Mouse (Mus musculus): Measurements from ENCODE around the gene Trim69.

DNA sequence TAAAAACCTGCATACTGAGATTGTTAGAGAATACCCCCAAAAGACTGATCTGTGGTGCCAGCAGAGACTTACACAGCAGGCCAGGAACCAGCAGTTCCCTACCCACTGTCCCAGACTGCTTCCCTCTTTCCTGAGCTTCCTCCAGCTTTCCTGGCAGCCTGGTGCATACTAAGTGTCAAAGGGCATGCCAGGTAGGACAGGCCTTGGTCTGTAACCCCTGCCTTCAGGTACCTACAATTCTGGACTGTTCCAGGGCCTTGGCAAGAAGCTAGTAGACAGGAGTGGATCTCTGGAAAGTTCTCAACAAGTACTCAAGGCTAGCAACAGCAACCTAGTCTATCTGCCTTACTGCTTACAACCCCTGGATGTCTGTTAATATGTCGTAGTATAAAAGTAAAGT lies 9.3 kb upstream of the Trim69 start:
- no peak for TF ChIP-seq CTCF (IDR thresholded peaks at IDR 0.05; ENCODE audit: borderline replicate concordance, control insufficient read depth, extremely low read depth, insufficient read depth, low read length, poor library complexity)
- TF ChIP-seq POLR2A (IDR thresholded peaks at IDR 0.05; ENCODE audit: control insufficient read depth, extremely low read depth, insufficient read depth, low read length, poor library complexity) = no peak

Data from thymus, adult 2 months (tissue).